7 mouse cellular contexts compared by ENCODE assay signal in the genomic region with DNA sequence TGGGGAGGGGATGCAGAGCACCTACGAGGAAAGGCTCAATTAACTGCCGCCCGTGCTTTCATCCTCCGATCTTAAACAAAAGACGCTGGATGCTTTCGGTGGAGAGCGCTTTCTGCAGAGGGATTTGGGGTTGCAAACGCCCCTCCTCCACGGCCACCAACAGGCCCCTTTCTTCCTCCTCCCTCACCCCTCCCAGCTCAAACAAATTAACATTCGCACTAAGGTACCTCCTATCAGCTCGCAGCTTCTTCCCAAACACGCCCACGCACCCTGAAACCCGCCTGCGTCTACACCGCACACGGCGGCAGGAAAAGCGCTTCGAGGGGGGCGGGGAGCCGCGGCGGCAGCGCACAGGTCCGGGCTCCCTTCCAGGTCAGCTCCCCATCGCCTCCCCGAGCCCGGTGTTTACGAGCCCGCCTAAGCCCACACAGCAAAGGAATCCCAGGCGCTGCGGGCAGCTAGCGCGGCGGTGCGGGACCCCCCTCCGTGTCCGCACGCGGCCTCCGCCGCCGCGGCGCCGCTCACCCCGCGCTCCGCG. TPM values are rescaled to one million over a fixed set of nuclear protein-coding genes. Genes with fewer than 3 reads are reported as not detected.
DNase-seq lines count a peak whose midpoint lies in the region; ATAC-seq and TF ChIP-seq lines count a peak whose summit lies in the region.

No protein-coding gene starts in this region.

- H3K4me1 ChIP-seq in cortical plate, adult 2 months (ENCODE audit: control insufficient read depth, insufficient read depth, low read length): peaks cover 1% of the 10 kb centered on the region; the same call in 1 of the 2 replicates
- H3K4me1 ChIP-seq in limb, embryonic 11.5 days (ENCODE audit: control insufficient read depth, insufficient read depth, low read length): peaks cover 10% of the 10 kb centered on the region
- H3K4me1 ChIP-seq in midbrain, embryonic 13.5 days (replicated peaks): peaks cover 21% of the 10 kb centered on the region

- H3K27me3 ChIP-seq in limb, embryonic 11.5 days (ENCODE audit: control insufficient read depth, insufficient read depth, low read length): no peaks in the 10 kb centered on the region
- no peaks in the 10 kb centered on the region for H3K27me3 ChIP-seq in midbrain, embryonic 13.5 days

- peak; percentile 55 for DNase-seq in adrenal gland, adult 18-20 months (ENCODE audit: low spot score in 2 of 2)
- peak; percentile 95 for DNase-seq in heart, adult 11 months
- peak; percentile 34 for DNase-seq in kidney, adult 11 months
- DNase-seq in limb, embryonic 11.5 days (ENCODE audit: low spot score): peak; percentile 86
- DNase-seq in spleen, adult 18-20 months: peak; percentile 86 to 88

- peak overlapping the region; percentile 98 for H3K4me3 ChIP-seq in cortical plate, adult 2 months (ENCODE audit: insufficient read depth, low read length)
- H3K4me3 ChIP-seq in limb, embryonic 11.5 days (ENCODE audit: low read depth, low read length): peak overlapping the region; percentile 78
- H3K4me3 ChIP-seq in midbrain, embryonic 13.5 days (replicated peaks): peak overlapping the region; percentile 91

- peak overlapping the region; percentile 88 for H3K27ac ChIP-seq in cortical plate, adult 2 months (ENCODE audit: insufficient read depth, low read length)
- H3K27ac ChIP-seq in limb, embryonic 11.5 days (replicated peaks; ENCODE audit: low read depth, low read length): peak overlapping the region; percentile 91
- H3K27ac ChIP-seq in midbrain, embryonic 13.5 days: peak overlapping the region; percentile 98

- H3K9me3 ChIP-seq in limb, embryonic 11.5 days (ENCODE audit: control insufficient read depth, low read length): no peaks in the 10 kb centered on the region
- H3K9me3 ChIP-seq in midbrain, embryonic 13.5 days: no peaks in the 10 kb centered on the region

- peak overlapping the region; percentile 89 for H3K9ac ChIP-seq in limb, embryonic 11.5 days (ENCODE audit: low read length)
- H3K9ac ChIP-seq in midbrain, embryonic 13.5 days (replicated peaks): peak overlapping the region; percentile 94

- no peak for TF ChIP-seq CTCF in cortical plate, adult 2 months (IDR thresholded peaks at IDR 0.05; ENCODE audit: extremely low read depth, insufficient read depth, low read length)

- ATAC-seq in limb, embryonic 11.5 days (ENCODE audit: insufficient number of reproducible peaks, low FRiP score, low TSS enrichment, low read depth): peak; percentile 80
- ATAC-seq in midbrain, embryonic 13.5 days: peak; percentile 85

- under 1% methylated on average over 51 of the region's 51 CpGs for WGBS in limb, embryonic 11.5 days
- WGBS in midbrain, embryonic 13.5 days: under 1% methylated on average over 47 of the region's 51 CpGs

- TF ChIP-seq POLR2A in cortical plate, adult 2 months (IDR thresholded peaks at IDR 0.05; ENCODE audit: extremely low read depth, insufficient read depth, low read length): no peak

- H3K4me2 ChIP-seq in limb, embryonic 11.5 days (ENCODE audit: low read depth, severe bottlenecking): peak overlapping the region; percentile 88
- H3K4me2 ChIP-seq in midbrain, embryonic 13.5 days (replicated peaks): peak overlapping the region; percentile 76

- H3K36me3 ChIP-seq in limb, embryonic 11.5 days (ENCODE audit: control insufficient read depth, insufficient read depth, low read length): no peaks in the 10 kb centered on the region
- no peaks in the 10 kb centered on the region for H3K36me3 ChIP-seq in midbrain, embryonic 13.5 days

RNA-seq across cellular contexts. Expression of a gene that starts 0.7 kb away (rescaled TPM):
- total RNA-seq in adrenal gland, adult 18-20 months (2021): 10 to 100 TPM; 10.5 to 16.0 TPM
- polyA plus RNA-seq in cortical plate, adult 2 months (2012; rRNA removed): 17.9 and 18.9 TPM in 2 replicates
- polyA plus RNA-seq in limb, embryonic 11.5 days (2014; fragmentation: Nextera tagmentation; extraction: Ambion mirVana): 78.9 and 87.0 TPM in 2 replicates
- 132 and 143 TPM in 2 replicates for polyA plus RNA-seq in midbrain, embryonic 13.5 days (2015; fragmentation: Nextera tagmentation; extraction: Ambion mirVana)

Comparison
In these comparisons a context has a peak if more than half of its experiments do, and no peak if none do; other contexts are left out.
1. Peak in every context shown above with its lines: DNase-seq, ATAC-seq, H3K4me3 ChIP-seq and H3K27ac ChIP-seq.
2. DNase-seq: peak in every context shown above with its lines; median percentile 95 in heart, adult 11 months; 87 in spleen, adult 18-20 months; 86 in limb, embryonic 11.5 days; 55 in adrenal gland, adult 18-20 months; 34 in kidney, adult 11 months.